ENCODE assay signal across 11 mouse cellular contexts in genomic region chr2:16002925-16003324, GRCm38 (mm10).
"Had no signal": no experiment of that assay in that cellular context is flagged by ENCODE, and none has a peak within 500 bp of the region (broad histone marks: within the 10 kb centered on the region; RNA-seq: fewer than 3 reads in every experiment).

No protein-coding gene starts in this region.

- H3K4me1 ChIP-seq: limb, embryonic 10.5 days; liver, embryonic 15.5 days had no signal

- H3K27ac ChIP-seq: left cerebral cortex, adult 2 months; limb, embryonic 10.5 days; liver, embryonic 15.5 days; stomach, postnatal 0 days had no signal

- ATAC-seq: lung, postnatal 0 days had no signal

- H3K36me3 ChIP-seq: limb, embryonic 10.5 days; liver, embryonic 15.5 days had no signal

- H3K4me3 ChIP-seq: left cerebral cortex, adult 2 months; limb, embryonic 10.5 days; liver, embryonic 15.5 days had no signal

- H3K9ac ChIP-seq: liver, embryonic 15.5 days had no signal

- H3K4me2 ChIP-seq: liver, embryonic 11.5 days; liver, embryonic 15.5 days had no signal

- H3K27me3 ChIP-seq: liver, embryonic 15.5 days had no signal

- H3K9me3 ChIP-seq: limb, embryonic 10.5 days; liver, embryonic 15.5 days had no signal

- DNase-seq: kidney, adult 8-10 months; kidney, postnatal 25 days; lung, adult 2 months; lung, postnatal 36 days; thymus, postnatal 4 days had no signal
